Mouse (Mus musculus) liver, embryonic 14.5 days (tissue): Measurements from ENCODE around the gene Gm21969. TPM values are rescaled to one million over a fixed set of nuclear protein-coding genes. Genes with fewer than 3 reads are reported as not detected.

Experiments used
- ATAC-seq: fragments of 200-750 bp; cut with Nextera tagmentation; 2 replicates; pipeline ENCODE4 v1.8.0; 2017; ENCODE audit warnings: moderate number of reproducible peaks, mild to moderate bottlenecking, moderate library complexity; ENCODE audit not compliant: insufficient read depth
- DNase-seq, 3 experiments: peaks; one replicate each; pipeline ENCODE4 v3.0.0-alpha.2; 2012 to 2013; ENCODE audit warnings: low read depth in 3 of 3, low spot score in 3 of 3
- H3K27ac ChIP-seq: fragments of 300-500 bp; sonication (generic); 2 replicates; pipeline ENCODE4 v1.5.1; 2014; ENCODE audit warnings: moderate library complexity, mild to moderate bottlenecking, control low read depth, inconsistent platforms
- H3K27me3 ChIP-seq: fragments of 300-500 bp; sonication (generic); 2 replicates; pipeline ENCODE4 v1.6.1; 2014; ENCODE audit warnings: mild to moderate bottlenecking, low read length, moderate library complexity; ENCODE audit not compliant: control insufficient read depth, insufficient read depth
- H3K36me3 ChIP-seq: fragments of 300-500 bp; sonication (generic); replicated peaks from 2 replicates; pipeline ENCODE4 v1.6.1; 2014; ENCODE audit warnings: low read depth; ENCODE audit not compliant: control insufficient read depth, insufficient read depth
- H3K4me1 ChIP-seq, 2 experiments: fragments of 200-500 bp in 1 of 2; fragments of 300-500 bp in 1 of 2; sonication (generic) in 1 of 2; replicated peaks; 2 replicates each; pipeline ENCODE4 v1.6.1; 2012 to 2014; ENCODE audit warnings: antibody characterized with exemption in 1 of 2, inconsistent platforms in 1 of 2, low read length in 1 of 2; ENCODE audit not compliant: control insufficient read depth in 2 of 2, insufficient read depth in 2 of 2
- H3K4me2 ChIP-seq: fragments of 300-500 bp; sonication (generic); 2 replicates; pipeline ENCODE4 v1.6.1; 2014; ENCODE audit warnings: low read depth, mild to moderate bottlenecking, control low read depth, moderate library complexity
- H3K4me3 ChIP-seq, 2 experiments: fragments of 200-500 bp in 1 of 2; fragments of 300-500 bp in 1 of 2; sonication (generic) in 1 of 2; 2 replicates each; pipeline ENCODE4 v1.5.1; 2012 to 2014; ENCODE audit warnings: low read depth in 2 of 2, low read length in 2 of 2, mild to moderate bottlenecking in 2 of 2, control low read depth in 1 of 2, inconsistent platforms in 1 of 2, moderate library complexity in 1 of 2; ENCODE audit not compliant: insufficient read depth in 1 of 2
- H3K9ac ChIP-seq: fragments of 300-500 bp; sonication (generic); replicated peaks from 2 replicates; pipeline ENCODE4 v1.6.1; 2014; ENCODE audit warnings: mild to moderate bottlenecking, control low read depth, moderate library complexity
- H3K9me3 ChIP-seq: fragments of 300-500 bp; sonication (generic); 2 replicates; pipeline ENCODE4 v1.6.1; 2016; ENCODE audit warnings: low read length, mixed read lengths; ENCODE audit not compliant: control insufficient read depth
- CTCF ChIP-seq: IDR thresholded peaks from 2 replicates; pipeline ENCODE4 v1.5.1; 2016; ENCODE audit warnings: antibody characterized with exemption, low read depth, control low read depth
- EP300 ChIP-seq: IDR thresholded peaks from 2 replicates; pipeline ENCODE4 v1.6.1; 2016; ENCODE audit warnings: antibody characterized with exemption, low read depth
- WGBS: fragments of 180-500 bp; shearing (Covaris S2); extraction: QIAGEN DNeasy Blood & Tissue Kit; methylation state at CpG from one replicate; pipeline ENCODE4 v1.1.7; 2014; ENCODE audit not compliant: insufficient replicate concordance; 5-methylcytosine and 5-hydroxymethylcytosine counted together
- polyA plus RNA-seq, 2 experiments: library from polyadenylated mRNA; depleted of rRNA in 1 of 2; stranded (reverse) in 1 of 2; unstranded in 1 of 2; fragments of >200 nt; fragmentation: Nextera tagmentation in 1 of 2; extraction: Ambion mirVana in 1 of 2; gene quantifications; 2 replicates each; pipeline versions ENCODE4 v1.2.1 to v1.2.3; 2012 to 2014

The Gm21969 gene
- polyA plus RNA-seq, 2 experiments, result not detected

- DNase-seq (no peak), ATAC-seq (no peak)
- H3K4me3 ChIP-seq, result no peak overlapping the region
- no peaks in the 10 kb centered on the region for H3K4me1 ChIP-seq
- no peaks in the 10 kb centered on the region for H3K36me3 ChIP-seq
- no peak overlapping the region for H3K27ac ChIP-seq
- TF ChIP-seq CTCF (no peak), EP300 (no peak)
- H3K27me3 ChIP-seq, result no peaks in the 10 kb centered on the region
- H3K4me2 ChIP-seq, result no peak overlapping the region
- 65% methylated on average over 22 of the region's 22 CpGs for WGBS
- no peak overlapping the region for H3K9ac ChIP-seq
- no peaks in the 10 kb centered on the region for H3K9me3 ChIP-seq
Measured at GRCm38 (mm10) chr4:139683728-139684638, 81.0 kb downstream of the Gm21969 start.

- Histone ChIP-seq H3K9me3 (no peaks in the 10 kb centered on the region), H3K36me3 (no peaks in the 10 kb centered on the region), H3K9ac (no peak overlapping the region), H3K4me3 (no peak overlapping the region), H3K27ac (no peak overlapping the region), H3K4me1 (no peaks in the 10 kb centered on the region), H3K4me2 (no peak overlapping the region), H3K27me3 (no peaks in the 10 kb centered on the region)
- TF ChIP-seq CTCF (peak; percentile 63), EP300 (no peak)
- no peak for ATAC-seq
- DNase-seq, result peak in 1 of 3 experiments; percentile 4
- WGBS, result 17% methylated on average over 3 of the region's 3 CpGs
Measured at GRCm38 (mm10) chr4:139684639-139685017, 81.6 kb downstream of the Gm21969 start.

- ATAC-seq, result no peak
- no peaks in the 10 kb centered on the region for H3K9me3 ChIP-seq
- no peaks in the 10 kb centered on the region for H3K4me1 ChIP-seq
- no peak for TF ChIP-seq EP300
- no peak overlapping the region for H3K9ac ChIP-seq
- no peaks in the 10 kb centered on the region for H3K36me3 ChIP-seq
- WGBS, result 53% methylated on average over 9 of the region's 9 CpGs
- no peaks in the 10 kb centered on the region for H3K27me3 ChIP-seq
- no peak overlapping the region for H3K27ac ChIP-seq
- DNase-seq, result no peak
- H3K4me3 ChIP-seq, result no peak overlapping the region
- H3K4me2 ChIP-seq, result no peak overlapping the region
Measured at GRCm38 (mm10) chr4:139688058-139688457, 85.1 kb downstream of the Gm21969 start.

GRCm38 (mm10) chr4:139689627-139690269 is 86.8 kb downstream of the Gm21969 start:
- H3K9me3 ChIP-seq, result no peaks in the 10 kb centered on the region
- H3K9ac ChIP-seq, result no peak overlapping the region
- no peak overlapping the region for H3K4me2 ChIP-seq
- no peak overlapping the region for H3K27ac ChIP-seq
- H3K4me3 ChIP-seq, result no peak overlapping the region
- TF ChIP-seq CTCF (no peak), EP300 (no peak)
- DNase-seq (no peak), ATAC-seq (no peak)
- no peaks in the 10 kb centered on the region for H3K27me3 ChIP-seq
- no peaks in the 10 kb centered on the region for H3K36me3 ChIP-seq
- no peaks in the 10 kb centered on the region for H3K4me1 ChIP-seq
- whole genome bisulfite sequencing, result 16% methylated on average over 7 of the region's 7 CpGs

- no peaks in the 10 kb centered on the region for H3K9me3 ChIP-seq
- no peak overlapping the region for H3K4me3 ChIP-seq
- ATAC-seq (no peak), DNase-seq (no peak)
- no peaks in the 10 kb centered on the region for H3K36me3 ChIP-seq
- H3K27me3 ChIP-seq, result no peaks in the 10 kb centered on the region
- no peak overlapping the region for H3K4me2 ChIP-seq
- TF ChIP-seq EP300, result no peak
- no peak for TF ChIP-seq CTCF
- H3K27ac ChIP-seq, result no peak overlapping the region
- WGBS, result 41% methylated on average over 5 of the region's 5 CpGs
- H3K4me1 ChIP-seq, result no peaks in the 10 kb centered on the region
- no peak overlapping the region for H3K9ac ChIP-seq
Measured at GRCm38 (mm10) chr4:139693315-139693714, 90.3 kb downstream of the Gm21969 start.
